Mouse (Mus musculus) bone marrow, adult 2 months (tissue): ENCODE measurements around the gene Rab3d. TPM values are rescaled to one million over a fixed set of nuclear protein-coding genes. Genes with fewer than 3 reads are reported as not detected.
"Not testable (repeated sequence)": the region's sequence is repeated elsewhere in the genome, so short reads cannot be mapped to it uniquely, and the experiment has no call there.

Experiments
- H3K27ac ChIP-seq: fragments of 200-500 bp; 2 replicates; pipeline ENCODE4 v1.5.1; 2012; ENCODE audit warnings: low read depth, mild to moderate bottlenecking, control low read depth, inconsistent platforms, low read length; ENCODE audit not compliant: control insufficient read depth, poor library complexity, insufficient read depth
- H3K4me1 ChIP-seq: fragments of 200-500 bp; 2 replicates; pipeline ENCODE4 v1.6.1; 2011; ENCODE audit warnings: low read length; ENCODE audit not compliant: control insufficient read depth, insufficient read depth
- H3K4me3 ChIP-seq: fragments of 200-500 bp; replicated peaks from 2 replicates; pipeline ENCODE3; 2011; ENCODE audit warnings: mild to moderate bottlenecking, low read depth, low read length, control low read depth; ENCODE audit not compliant: control insufficient read depth
- CTCF ChIP-seq: fragments of 200-500 bp; IDR thresholded peaks from 2 replicates; pipeline ENCODE4 v1.5.1; 2011; ENCODE audit warnings: low read length, control low read depth; ENCODE audit not compliant: control insufficient read depth, insufficient read depth
- POLR2A ChIP-seq: fragments of 200-500 bp; IDR thresholded peaks from 2 replicates; pipeline ENCODE4 v1.6.1; 2011; ENCODE audit warnings: low read depth, mild to moderate bottlenecking, control low read depth, low read length, borderline replicate concordance; ENCODE audit not compliant: control insufficient read depth
- WGBS: fragments of 180-500 bp; shearing (Covaris S2); methylation state at CpG from one replicate; pipeline ENCODE4 v1.1.7; 2018; 5-methylcytosine and 5-hydroxymethylcytosine counted together
- polyA plus RNA-seq: library from polyadenylated mRNA; stranded (reverse); fragments of >200 nt; gene quantifications from 2 replicates; pipeline ENCODE4 v1.2.4, GENCODE M21; 2011; ENCODE audit warnings: low replicate concordance; ENCODE audit not compliant: missing spikeins, insufficient read depth, insufficient read length

Rab3d gene
- polyA plus RNA-seq, 1 experiment = 20.9 TPM

DNA sequence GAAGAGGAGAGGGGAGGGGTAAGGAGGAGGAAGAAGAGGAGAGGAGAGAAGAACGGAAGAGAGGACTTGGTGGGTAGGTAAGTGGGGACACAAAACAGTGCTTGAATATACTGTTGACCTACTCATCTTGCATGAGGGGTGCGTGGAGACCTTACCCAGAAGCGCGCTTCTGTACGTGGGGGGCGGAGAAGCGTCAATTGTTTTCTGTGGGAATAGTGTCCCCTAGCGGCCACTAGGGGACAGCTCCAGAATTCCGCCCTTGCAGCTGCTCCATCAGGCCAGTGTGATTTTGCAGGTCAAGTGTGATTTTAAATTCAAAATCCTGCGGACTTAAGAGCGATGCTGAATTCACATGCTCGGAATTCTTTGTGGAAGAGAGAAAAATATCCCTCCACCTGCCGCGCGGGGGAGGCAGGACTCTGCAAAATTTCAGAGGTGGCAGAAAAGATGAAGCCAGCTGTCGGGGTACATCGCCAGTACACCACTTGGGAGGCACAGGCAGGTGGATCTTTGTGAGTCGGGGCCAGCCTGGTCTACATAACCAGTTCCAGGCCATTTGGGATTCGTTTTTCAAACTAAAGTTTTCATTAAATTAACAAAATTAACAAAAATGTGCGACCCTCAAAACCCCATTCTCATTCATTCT lies 47.0 kb downstream of the Rab3d start:
- WGBS = 18% methylated on average over 20 of the region's 20 CpGs
- no peak overlapping the region for H3K4me3 ChIP-seq
- H3K4me1 ChIP-seq = no peaks in the 10 kb centered on the region
- TF ChIP-seq CTCF = peak; percentile 68
- TF ChIP-seq POLR2A = no peak
- H3K27ac ChIP-seq = no peak overlapping the region

DNA sequence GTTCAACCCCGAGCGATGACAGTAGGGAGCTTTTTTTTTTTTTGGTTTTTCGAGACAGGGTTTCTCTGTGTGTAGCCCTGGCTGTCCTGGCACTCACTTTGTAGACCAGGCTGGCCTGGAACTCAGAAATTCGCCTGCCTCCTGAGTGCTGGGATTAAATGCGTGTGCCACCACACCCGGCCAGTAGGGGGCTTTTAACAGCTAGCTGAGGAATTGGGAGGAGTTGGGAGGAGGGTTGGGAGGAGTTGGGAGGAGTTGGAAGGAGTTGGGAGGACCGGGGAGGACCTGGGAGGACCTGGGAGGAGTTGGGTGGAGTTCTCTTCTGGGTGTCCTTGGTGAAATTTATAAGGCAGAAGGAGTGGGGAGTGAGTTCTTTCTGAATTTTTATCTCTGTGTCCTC lies 48.7 kb downstream of the Rab3d start:
- H3K4me1 ChIP-seq, H3K4me3 ChIP-seq, H3K27ac ChIP-seq: not testable (repeated sequence)
- WGBS = 48% methylated on average over 7 of the region's 7 CpGs

DNA sequence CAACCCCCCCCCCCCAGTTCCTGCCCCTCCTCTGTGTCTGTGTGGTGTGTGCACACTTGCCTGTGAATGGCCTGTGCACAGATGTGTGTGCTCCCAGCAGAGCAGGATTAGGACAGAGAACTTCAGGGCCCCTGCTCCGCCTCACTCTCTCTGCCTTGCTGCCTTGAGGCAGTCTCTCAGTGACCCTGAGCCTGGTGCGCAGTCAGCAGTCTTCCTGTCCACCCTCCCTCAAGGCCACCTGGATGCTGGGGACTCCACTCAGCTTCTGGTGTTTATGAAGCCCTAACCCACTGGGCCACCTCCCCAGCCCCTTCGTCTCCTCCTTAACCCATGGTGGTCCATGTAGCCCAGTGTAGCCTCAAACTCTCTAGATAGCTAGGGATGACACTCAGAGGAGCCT lies 50.3 kb downstream of the Rab3d start:
- 87% methylated on average over 3 of the region's 3 CpGs for WGBS
- no peak overlapping the region for H3K4me3 ChIP-seq
- no peak for TF ChIP-seq POLR2A
- H3K4me1 ChIP-seq = no peaks in the 10 kb centered on the region
- no peak overlapping the region for H3K27ac ChIP-seq

GRCm38 (mm10) chr9:21866641-21867040 lies 51.4 kb downstream of the Rab3d start:
- no peak overlapping the region for H3K27ac ChIP-seq
- H3K4me1 ChIP-seq = no peaks in the 10 kb centered on the region
- no peak for TF ChIP-seq CTCF
- TF ChIP-seq POLR2A = no peak
- 69% methylated on average over 2 of the region's 2 CpGs for WGBS
- H3K4me3 ChIP-seq = no peak overlapping the region

- no peak overlapping the region for H3K4me3 ChIP-seq
- whole genome bisulfite sequencing = 83% methylated on average over 5 of the region's 5 CpGs
- H3K4me1 ChIP-seq = no peaks in the 10 kb centered on the region
- TF ChIP-seq POLR2A = no peak
- TF ChIP-seq CTCF = no peak
- H3K27ac ChIP-seq = no peak overlapping the region
Measured at GRCm38 (mm10) chr9:21865673-21866398, 52.2 kb downstream of the Rab3d start.

DNA sequence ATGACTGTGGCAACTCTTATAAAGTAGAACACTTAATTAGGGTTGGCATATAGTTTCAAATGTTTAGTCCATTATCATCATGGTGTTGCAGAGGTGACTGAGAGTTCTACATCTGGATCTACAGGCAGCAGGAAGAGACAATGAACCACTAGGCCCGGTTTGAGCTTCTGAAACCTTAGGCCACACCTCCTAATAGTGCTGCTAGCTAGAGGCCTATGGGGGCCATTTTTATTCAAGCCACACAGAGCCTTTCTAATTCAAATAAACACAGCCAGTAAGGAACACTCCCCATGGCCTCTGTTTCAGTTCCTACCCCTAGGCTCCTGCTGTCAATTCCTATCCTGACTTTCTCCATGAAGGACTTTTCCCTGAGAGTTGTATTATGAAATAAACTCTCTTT lies 55.8 kb downstream of the Rab3d start:
- WGBS = 86% methylated on average over 1 of the region's 1 CpGs
- TF ChIP-seq POLR2A (no peak), CTCF (no peak)
- Histone ChIP-seq H3K4me3 (no peak overlapping the region), H3K27ac (no peak overlapping the region), H3K4me1 (no peaks in the 10 kb centered on the region)

- WGBS = 72% methylated on average over 6 of the region's 6 CpGs
- H3K4me3 ChIP-seq, H3K4me1 ChIP-seq, H3K27ac ChIP-seq: not testable (repeated sequence)
Measured at GRCm38 (mm10) chr9:21860349-21860748, 57.6 kb downstream of the Rab3d start.

DNA sequence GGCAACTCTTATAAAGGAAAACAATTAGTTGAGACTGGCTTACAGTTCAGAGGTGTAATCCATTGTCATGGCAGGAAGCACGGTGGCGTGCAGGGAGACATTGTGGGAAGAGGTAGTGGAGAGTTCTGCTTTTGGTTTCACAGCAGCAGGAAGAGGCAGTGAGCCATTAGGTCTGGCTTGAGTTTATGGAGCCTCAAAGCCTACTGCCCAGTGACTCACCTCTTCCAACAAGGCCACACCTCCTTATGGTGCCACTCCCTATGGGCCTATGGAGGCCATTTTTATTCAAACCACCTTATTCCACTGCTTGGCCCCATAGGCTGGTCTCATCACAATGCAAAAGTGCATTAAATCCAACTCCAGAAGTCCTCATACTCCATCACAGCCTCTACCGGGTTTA lies 58.4 kb downstream of the Rab3d start:
- Histone ChIP-seq H3K4me1 (no peaks in the 10 kb centered on the region), H3K4me3 (no peak overlapping the region), H3K27ac (no peak overlapping the region)
- 60% methylated on average over 3 of the region's 3 CpGs for WGBS
- TF ChIP-seq POLR2A (no peak), CTCF (no peak)

- no peak for TF ChIP-seq CTCF
- TF ChIP-seq POLR2A = no peak
- no peak overlapping the region for H3K4me3 ChIP-seq
- WGBS = 68% methylated on average over 6 of the region's 6 CpGs
- H3K4me1 ChIP-seq = no peaks in the 10 kb centered on the region
- H3K27ac ChIP-seq = no peak overlapping the region
Measured at GRCm38 (mm10) chr9:21858084-21858483, 59.9 kb downstream of the Rab3d start.
